Mouse (Mus musculus): ENCODE measurements around the gene Colq.

The Colq gene

GRCm38 (mm10) chr14:31525040-31525810 is 65.9 kb downstream of the Colq start:
- no peak for DNase-seq (ENCODE audit: low spot score in 2 of 2)

- no peak for DNase-seq (ENCODE audit: low spot score in 2 of 2)
Measured at GRCm38 (mm10) chr14:31521318-31521717, 69.8 kb downstream of the Colq start.

GRCm38 (mm10) chr14:31519165-31519564 is 72.0 kb downstream of the Colq start:
- peak in 1 of 2 experiments; percentile 14 for DNase-seq (ENCODE audit: low spot score in 2 of 2)

GRCm38 (mm10) chr14:31515895-31516294 is 75.2 kb downstream of the Colq start:
- DNase-seq (ENCODE audit: low spot score in 2 of 2): no peak

GRCm38 (mm10) chr14:31510322-31510721 is 80.8 kb downstream of the Colq start:
- DNase-seq (ENCODE audit: low spot score in 2 of 2): no peak

- no peak for DNase-seq (ENCODE audit: low spot score in 2 of 2)
Measured at GRCm38 (mm10) chr14:31509911-31510310, 81.2 kb downstream of the Colq start.

- no peak for DNase-seq (ENCODE audit: low spot score in 2 of 2)
Measured at GRCm38 (mm10) chr14:31506456-31506855, 84.7 kb downstream of the Colq start.

GRCm38 (mm10) chr14:31503406-31503805 is 87.7 kb downstream of the Colq start:
- no peak for DNase-seq (ENCODE audit: low spot score in 2 of 2)

GRCm38 (mm10) chr14:31499526-31499925 is 91.6 kb downstream of the Colq start:
- no peak for DNase-seq (ENCODE audit: low spot score in 2 of 2)

- DNase-seq (ENCODE audit: low spot score in 2 of 2): no peak
Measured at GRCm38 (mm10) chr14:31496241-31496646, 94.9 kb downstream of the Colq start.

- no peak for DNase-seq (ENCODE audit: low spot score in 2 of 2)
Measured at GRCm38 (mm10) chr14:31495538-31495937, 95.6 kb downstream of the Colq start.

GRCm38 (mm10) chr14:31494975-31495455 is 96.1 kb downstream of the Colq start, which contains the start of gene Mettl6:
Mettl6 (minus strand) TSS chr14:31495040.
- peak; percentile 90 to 92 for DNase-seq (ENCODE audit: low spot score in 2 of 2)

GRCm38 (mm10) chr14:31494349-31494974 is 96.7 kb downstream of the Colq start, which contains the start of gene Eaf1:
Eaf1 (plus strand) TSS chr14:31494399.
- DNase-seq (ENCODE audit: low spot score in 2 of 2): peak in 1 of 2 experiments; percentile 24

GRCm38 (mm10) chr14:31493901-31494300 is 97.2 kb downstream of the Colq start:
- DNase-seq (ENCODE audit: low spot score in 2 of 2): no peak

- no peak for DNase-seq (ENCODE audit: low spot score in 2 of 2)
Measured at GRCm38 (mm10) chr14:31488055-31488454, 103.1 kb downstream of the Colq start.

GRCm38 (mm10) chr14:31486465-31486864 is 104.7 kb downstream of the Colq start:
- no peak for DNase-seq (ENCODE audit: low spot score in 2 of 2)

- DNase-seq (ENCODE audit: low spot score in 2 of 2): no peak
Measured at GRCm38 (mm10) chr14:31482417-31482816, 108.7 kb downstream of the Colq start.

GRCm38 (mm10) chr14:31473297-31473696 is 117.8 kb downstream of the Colq start:
- no peak for DNase-seq (ENCODE audit: low spot score in 2 of 2)
